Mouse (Mus musculus): ENCODE data around the gene Neurl1b.

DNA sequence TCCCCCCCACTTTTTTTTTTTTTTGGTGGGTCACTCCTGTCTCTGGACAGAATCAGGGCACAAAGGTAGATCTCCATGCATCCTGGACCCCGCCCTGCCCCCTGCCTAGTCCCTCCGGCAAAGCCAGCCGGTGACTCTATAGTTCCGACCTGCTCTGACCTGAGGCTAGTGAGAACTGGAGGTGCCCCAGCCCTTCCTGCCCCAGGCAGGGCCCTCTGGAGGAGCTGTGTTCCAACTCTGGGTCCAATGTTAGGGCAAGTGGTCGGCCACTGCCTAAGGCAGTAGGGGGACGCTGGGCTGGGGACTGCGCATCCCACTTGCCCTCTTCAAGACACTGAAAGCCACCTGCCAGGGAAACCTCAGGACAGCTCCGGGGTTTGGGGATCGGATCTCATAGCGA, 75.4 kb downstream of the Neurl1b start:
- no peak for TF ChIP-seq CTCF (IDR thresholded peaks at IDR 0.05; ENCODE audit: low read depth, low read length)
- no peak for TF ChIP-seq GATA1 (IDR thresholded peaks at IDR 0.05; ENCODE audit: borderline replicate concordance, low read length)
- TF ChIP-seq TAL1 (conservative IDR thresholded peaks at IDR 0.05; ENCODE audit: low read depth, low read length) = no peak
- TF ChIP-seq POLR2AphosphoS5 (IDR thresholded peaks at IDR 0.05; ENCODE audit: insufficient replicate concordance, low read depth, low read length) = no peak
